Mouse (Mus musculus): ENCODE results near the gene Synpo2. TPM values are rescaled to one million over a fixed set of nuclear protein-coding genes. Genes with fewer than 3 reads are reported as not detected.

Gene Synpo2
- polyA plus RNA-seq, 1 experiment from 2014 or later = 5.4 TPM

DNA sequence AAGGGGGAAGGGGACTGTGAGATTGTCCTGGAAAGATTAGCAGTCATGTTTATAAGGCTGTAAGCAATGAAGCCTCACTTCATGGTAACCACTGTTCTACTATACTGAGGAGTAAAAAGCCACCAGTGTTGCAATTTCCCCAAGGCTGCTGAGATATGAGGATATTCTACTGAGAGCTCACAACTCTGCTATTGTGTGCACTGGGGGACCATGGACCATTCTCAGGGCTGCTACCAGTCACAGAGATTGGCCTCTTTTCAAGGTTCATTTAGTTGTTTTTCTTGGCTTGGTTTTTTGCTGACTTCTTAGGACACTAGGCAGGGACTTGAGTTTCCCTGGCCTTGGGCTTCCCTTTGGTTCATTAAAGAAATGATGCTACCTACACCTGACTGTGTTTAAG is 162.6 kb downstream of the Synpo2 start:
- H3K9me3 ChIP-seq = no peaks in the 10 kb centered on the region
- no peak overlapping the region for H3K27ac ChIP-seq (replicated peaks)
- H3K4me1 ChIP-seq = no peaks in the 10 kb centered on the region
- no peaks in the 10 kb centered on the region for H3K27me3 ChIP-seq
- no peak overlapping the region for H3K9ac ChIP-seq (replicated peaks)
- no peak overlapping the region for H3K4me3 ChIP-seq
- H3K4me2 ChIP-seq (replicated peaks) = no peak overlapping the region
- ATAC-seq (ENCODE audit: low FRiP score, low read depth) = no peak
- H3K36me3 ChIP-seq = no peaks in the 10 kb centered on the region

DNA sequence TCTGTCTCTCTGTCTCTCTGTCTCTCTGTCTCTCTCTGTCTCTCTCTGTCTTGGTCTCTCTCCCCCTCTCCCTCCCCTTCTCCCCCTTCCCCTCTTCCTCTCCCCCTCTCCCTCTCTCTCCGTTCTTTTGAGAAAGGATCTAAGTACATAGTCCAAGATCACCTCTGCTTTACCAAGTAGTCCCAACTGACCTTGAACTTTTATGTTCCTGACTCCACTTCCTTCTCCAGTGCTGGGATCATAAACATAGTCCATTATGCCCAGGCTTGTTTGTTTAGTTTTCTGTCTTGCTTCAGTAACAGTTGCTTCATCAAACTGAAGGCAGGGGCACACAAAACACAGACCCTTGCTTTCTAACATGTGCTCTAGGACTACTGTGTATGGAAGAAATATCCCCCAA is 163.5 kb downstream of the Synpo2 start:
- H3K4me2 ChIP-seq (replicated peaks) = no peak overlapping the region
- no peak overlapping the region for H3K4me3 ChIP-seq
- 83% methylated on average over 1 of the region's 1 CpGs for WGBS
- H3K27me3 ChIP-seq = no peaks in the 10 kb centered on the region
- no peak overlapping the region for H3K9ac ChIP-seq (replicated peaks)
- no peaks in the 10 kb centered on the region for H3K9me3 ChIP-seq
- no peaks in the 10 kb centered on the region for H3K4me1 ChIP-seq
- ATAC-seq (ENCODE audit: low FRiP score, low read depth) = no peak
- H3K36me3 ChIP-seq = no peaks in the 10 kb centered on the region
- no peak overlapping the region for H3K27ac ChIP-seq (replicated peaks)

DNA sequence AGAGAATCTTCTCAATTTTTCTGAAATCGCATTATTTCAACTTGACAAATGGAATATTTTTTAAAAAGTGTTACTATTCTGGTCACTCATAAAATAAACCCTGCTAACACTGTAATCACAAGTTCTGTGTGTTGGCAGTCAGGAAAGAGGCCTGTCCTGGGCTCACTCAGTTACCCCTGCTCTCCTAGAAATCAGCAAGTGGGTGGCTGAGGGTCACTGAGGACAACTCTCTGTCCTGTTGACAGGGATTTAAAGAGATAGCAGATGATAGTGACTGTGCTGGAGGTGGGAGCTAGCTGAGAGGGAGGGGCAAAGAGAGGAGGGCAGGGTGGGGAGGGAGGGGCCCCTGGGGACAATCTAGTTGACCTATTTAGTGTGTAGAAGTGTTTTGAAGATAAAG is 165.0 kb downstream of the Synpo2 start:
- Histone ChIP-seq H3K4me2 (replicated peaks) (no peak overlapping the region), H3K36me3 (no peaks in the 10 kb centered on the region), H3K9ac (replicated peaks) (no peak overlapping the region), H3K4me1 (no peaks in the 10 kb centered on the region), H3K4me3 (no peak overlapping the region), H3K27me3 (no peaks in the 10 kb centered on the region), H3K27ac (replicated peaks) (no peak overlapping the region), H3K9me3 (no peaks in the 10 kb centered on the region)
- ATAC-seq (ENCODE audit: low FRiP score, low read depth) = no peak
- WGBS = 93% methylated on average over 1 of the region's 1 CpGs

- no peak overlapping the region for H3K4me2 ChIP-seq (replicated peaks)
- H3K9ac ChIP-seq (replicated peaks) = no peak overlapping the region
- no peak overlapping the region for H3K4me3 ChIP-seq
- no peak overlapping the region for H3K27ac ChIP-seq (replicated peaks)
- H3K4me1 ChIP-seq = no peaks in the 10 kb centered on the region
- no peaks in the 10 kb centered on the region for H3K9me3 ChIP-seq
- H3K36me3 ChIP-seq = no peaks in the 10 kb centered on the region
- no peaks in the 10 kb centered on the region for H3K27me3 ChIP-seq
- WGBS = 95% methylated on average over 7 of the region's 7 CpGs
- ATAC-seq (ENCODE audit: low FRiP score, low read depth) = no peak
These were observed 169.1 kb downstream of the Synpo2 start for GRCm38 (mm10) chr3:123066836-123067235.

- WGBS = 89% methylated on average over 5 of the region's 5 CpGs
- H3K4me3 ChIP-seq = no peak overlapping the region
- ATAC-seq (ENCODE audit: low FRiP score, low read depth) = no peak
- H3K9ac ChIP-seq (replicated peaks) = no peak overlapping the region
- H3K27me3 ChIP-seq = no peaks in the 10 kb centered on the region
- H3K36me3 ChIP-seq = no peaks in the 10 kb centered on the region
- H3K4me1 ChIP-seq = no peaks in the 10 kb centered on the region
- no peaks in the 10 kb centered on the region for H3K9me3 ChIP-seq
- H3K27ac ChIP-seq (replicated peaks) = no peak overlapping the region
- no peak overlapping the region for H3K4me2 ChIP-seq (replicated peaks)
These were observed 170.5 kb downstream of the Synpo2 start for GRCm38 (mm10) chr3:123065466-123065865.

DNA sequence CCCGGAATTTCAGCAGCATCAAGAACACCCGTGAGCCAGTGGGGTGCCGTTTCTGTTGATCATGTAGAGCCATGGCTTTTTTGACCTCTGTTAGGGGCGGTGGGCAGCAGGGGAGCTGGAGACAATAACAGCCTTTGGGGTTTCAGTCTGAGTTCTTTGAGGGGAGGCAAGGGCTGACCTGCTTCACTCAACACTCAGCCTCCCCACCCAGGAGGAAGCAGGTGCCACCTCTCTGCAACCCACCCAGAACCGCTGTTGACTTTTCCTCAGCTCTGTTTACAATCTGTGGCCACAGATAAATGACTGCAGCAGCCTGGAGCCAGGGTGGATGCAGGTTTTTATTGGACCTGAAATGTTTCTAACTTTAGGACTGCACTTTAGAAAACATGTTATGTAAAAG is 171.8 kb downstream of the Synpo2 start:
- no peak overlapping the region for H3K4me3 ChIP-seq
- ATAC-seq (ENCODE audit: low FRiP score, low read depth) = no peak
- H3K27me3 ChIP-seq = no peaks in the 10 kb centered on the region
- no peak overlapping the region for H3K9ac ChIP-seq (replicated peaks)
- no peaks in the 10 kb centered on the region for H3K9me3 ChIP-seq
- H3K36me3 ChIP-seq = no peaks in the 10 kb centered on the region
- H3K4me2 ChIP-seq (replicated peaks) = no peak overlapping the region
- no peak overlapping the region for H3K27ac ChIP-seq (replicated peaks)
- 16% methylated on average over 5 of the region's 5 CpGs for WGBS
- H3K4me1 ChIP-seq = no peaks in the 10 kb centered on the region

DNA sequence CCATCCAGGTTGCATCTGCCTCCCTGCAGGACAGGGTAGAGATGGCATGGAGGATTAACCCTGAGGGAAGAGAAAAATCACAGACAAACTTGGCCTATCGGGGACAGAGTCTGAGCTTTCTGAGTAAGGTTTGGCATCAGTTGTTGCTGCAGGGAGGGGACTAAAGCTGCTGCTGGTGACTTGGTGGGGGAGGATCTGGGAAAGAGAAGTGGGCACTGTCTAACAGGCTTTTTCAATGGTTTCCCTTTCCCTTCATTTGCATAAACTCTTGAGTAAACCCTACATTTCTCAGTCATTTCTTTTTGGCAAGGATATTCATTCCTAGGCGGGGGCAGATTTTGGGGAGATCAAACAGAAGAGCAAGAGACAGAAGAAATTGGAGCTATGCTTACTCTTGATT is 174.0 kb downstream of the Synpo2 start:
- no peak overlapping the region for H3K9ac ChIP-seq (replicated peaks)
- H3K9me3 ChIP-seq = no peaks in the 10 kb centered on the region

GRCm38 (mm10) chr3:123058832-123059231 is 177.1 kb downstream of the Synpo2 start:
- no peak overlapping the region for H3K27ac ChIP-seq (replicated peaks)
- H3K4me1 ChIP-seq = no peaks in the 10 kb centered on the region
- no peak overlapping the region for H3K4me2 ChIP-seq (replicated peaks)
- no peaks in the 10 kb centered on the region for H3K27me3 ChIP-seq
- no peak overlapping the region for H3K4me3 ChIP-seq
- no peak for ATAC-seq (ENCODE audit: low FRiP score, low read depth)
- H3K9me3 ChIP-seq = no peaks in the 10 kb centered on the region
- no peaks in the 10 kb centered on the region for H3K36me3 ChIP-seq
- H3K9ac ChIP-seq (replicated peaks) = no peak overlapping the region
- 95% methylated on average over 1 of the region's 1 CpGs for WGBS

More for the DNA sequence above, 174.0 kb downstream of the Synpo2 start:
- no peaks in the 10 kb centered on the region for H3K4me1 ChIP-seq
- no peak overlapping the region for H3K4me2 ChIP-seq (replicated peaks)
- no peaks in the 10 kb centered on the region for H3K27me3 ChIP-seq
- 80% methylated on average over 2 of the region's 2 CpGs for WGBS
- ATAC-seq (ENCODE audit: low FRiP score, low read depth) = no peak
- no peaks in the 10 kb centered on the region for H3K36me3 ChIP-seq
- no peak overlapping the region for H3K4me3 ChIP-seq
- no peak overlapping the region for H3K27ac ChIP-seq (replicated peaks)

GRCm38 (mm10) chr3:123054178-123054577 is 181.8 kb downstream of the Synpo2 start:
- no peak for ATAC-seq (ENCODE audit: low FRiP score, low read depth)
- Histone ChIP-seq H3K9me3 (peaks cover 4% of the 10 kb centered on the region; the same call in 1 of the 2 replicates), H3K4me1 (no peaks in the 10 kb centered on the region), H3K9ac (replicated peaks) (no peak overlapping the region), H3K36me3 (no peaks in the 10 kb centered on the region), H3K4me3 (no peak overlapping the region), H3K27me3 (no peaks in the 10 kb centered on the region), H3K27ac (replicated peaks) (no peak overlapping the region), H3K4me2 (replicated peaks) (no peak overlapping the region)
- WGBS = 64% methylated on average over 5 of the region's 5 CpGs

DNA sequence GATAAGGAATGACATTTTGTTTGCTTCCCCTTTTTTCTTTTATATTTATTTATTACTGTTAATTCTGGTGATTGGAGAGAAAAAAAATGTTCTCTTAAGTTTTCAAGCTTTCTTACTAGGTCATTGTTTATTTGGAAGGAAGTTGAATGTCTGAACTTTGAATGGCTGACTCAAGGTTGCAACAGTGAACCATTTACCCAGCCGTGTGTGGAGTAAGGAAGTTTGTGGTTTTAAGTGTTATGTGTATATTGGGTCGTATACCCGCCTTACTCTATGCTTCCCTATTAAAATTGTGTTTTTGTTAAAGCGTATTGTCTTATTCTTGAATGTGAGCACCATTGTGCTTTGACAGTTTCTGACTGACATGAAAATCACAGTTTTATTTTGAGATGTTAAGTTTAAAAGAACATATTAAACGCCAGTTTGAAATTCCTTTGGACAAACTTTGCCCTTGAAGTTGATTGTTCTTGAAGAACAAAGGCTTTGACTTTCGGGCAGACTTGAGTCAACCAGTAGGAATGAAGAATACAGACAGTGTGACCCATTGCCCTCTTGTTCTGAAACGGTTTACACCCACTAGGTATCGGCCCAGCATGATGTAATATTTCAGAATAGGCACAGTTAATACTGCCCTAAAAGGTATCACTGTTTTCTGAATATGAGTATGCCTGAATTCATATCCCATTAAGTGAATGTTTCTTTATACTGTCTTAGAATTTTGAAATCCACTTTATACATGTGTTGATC is 182.6 kb downstream of the Synpo2 start:
- H3K27me3 ChIP-seq = no peaks in the 10 kb centered on the region
- WGBS = 74% methylated on average over 8 of the region's 8 CpGs
- no peak overlapping the region for H3K27ac ChIP-seq (replicated peaks)
- no peak overlapping the region for H3K4me2 ChIP-seq (replicated peaks)
- peaks cover 5% of the 10 kb centered on the region; the same call in 1 of the 2 replicates for H3K9me3 ChIP-seq
- H3K36me3 ChIP-seq = no peaks in the 10 kb centered on the region
- H3K9ac ChIP-seq (replicated peaks) = no peak overlapping the region
- no peak for ATAC-seq (ENCODE audit: low FRiP score, low read depth)
- H3K4me3 ChIP-seq = no peak overlapping the region
- H3K4me1 ChIP-seq = no peaks in the 10 kb centered on the region

DNA sequence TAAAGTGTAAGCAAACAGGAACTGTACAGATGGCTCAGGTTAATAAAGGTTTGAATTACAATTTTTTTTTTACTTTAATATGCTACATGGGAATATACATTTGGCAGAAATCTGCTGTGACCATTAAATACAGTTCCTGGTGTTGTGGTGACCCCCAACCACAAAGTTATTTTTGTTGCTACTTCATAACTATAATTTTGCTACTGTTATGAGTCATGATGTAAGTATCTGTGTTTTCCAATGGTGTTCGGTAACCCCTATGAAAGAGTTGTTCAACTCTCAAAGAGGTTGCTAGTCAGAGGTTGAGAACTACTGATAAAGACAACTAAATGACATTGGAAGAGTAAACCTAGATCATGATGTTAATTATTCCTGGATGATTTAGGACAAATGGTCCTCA is 193.6 kb downstream of the Synpo2 start:
- Histone ChIP-seq H3K4me1 (no peaks in the 10 kb centered on the region), H3K9ac (replicated peaks) (no peak overlapping the region), H3K36me3 (no peaks in the 10 kb centered on the region), H3K4me2 (replicated peaks) (no peak overlapping the region), H3K27ac (replicated peaks) (no peak overlapping the region), H3K27me3 (no peaks in the 10 kb centered on the region), H3K4me3 (no peak overlapping the region), H3K9me3 (no peaks in the 10 kb centered on the region)
- no peak for ATAC-seq (ENCODE audit: low FRiP score, low read depth)
- WGBS = 91% methylated on average over 1 of the region's 1 CpGs

GRCm38 (mm10) chr3:123034752-123035151 is 201.2 kb downstream of the Synpo2 start, which contains the start of gene Myoz2:
Gene Myoz2 (minus strand): TSS chr3:123035015.
- H3K27ac ChIP-seq (replicated peaks) = no peak within 1 kb of the TSS
- WGBS = 95% methylated on average over 7 of the region's 7 CpGs
- no peak within 1 kb of the TSS for H3K4me2 ChIP-seq (replicated peaks)
- no peaks in the 10 kb centered on the region for H3K36me3 ChIP-seq
- ATAC-seq (ENCODE audit: low FRiP score, low read depth) = no peak
- H3K9ac ChIP-seq (replicated peaks) = no peak within 1 kb of the TSS
- no peaks in the 10 kb centered on the region for H3K27me3 ChIP-seq
- H3K4me1 ChIP-seq = no peaks in the 10 kb centered on the region
- H3K4me3 ChIP-seq = no peak within 1 kb of the TSS
- no peaks in the 10 kb centered on the region for H3K9me3 ChIP-seq

DNA sequence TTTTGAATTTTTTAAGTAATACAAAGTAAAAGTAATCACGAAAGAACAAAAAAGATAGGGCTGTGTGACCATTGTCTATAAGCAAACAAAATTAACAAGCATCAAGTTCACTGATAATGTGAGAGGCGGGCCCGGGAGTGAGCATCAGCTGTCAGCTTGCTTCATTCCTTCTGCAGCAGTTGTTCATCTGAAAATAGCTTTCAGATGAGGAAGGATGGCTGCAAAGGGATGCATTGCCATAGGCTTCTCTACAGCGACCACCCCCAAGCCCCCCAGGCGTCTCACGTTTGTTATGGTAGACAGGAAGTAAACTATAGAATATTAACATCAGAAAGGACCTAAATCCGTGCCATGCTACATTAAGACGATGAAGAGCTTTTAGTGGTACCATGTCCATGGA is 202.1 kb downstream of the Synpo2 start:
- Histone ChIP-seq H3K36me3 (no peaks in the 10 kb centered on the region), H3K4me2 (replicated peaks) (no peak overlapping the region), H3K4me3 (no peak overlapping the region), H3K9me3 (no peaks in the 10 kb centered on the region), H3K9ac (replicated peaks) (no peak overlapping the region), H3K27me3 (no peaks in the 10 kb centered on the region), H3K27ac (replicated peaks) (no peak overlapping the region), H3K4me1 (no peaks in the 10 kb centered on the region)
- 71% methylated on average over 8 of the region's 8 CpGs for WGBS
- ATAC-seq (ENCODE audit: low FRiP score, low read depth) = no peak

Measured in midbrain, embryonic 12.5 days (tissue).